Comparison of ENCODE assay signal across 17 mouse cellular contexts in the genomic region with DNA sequence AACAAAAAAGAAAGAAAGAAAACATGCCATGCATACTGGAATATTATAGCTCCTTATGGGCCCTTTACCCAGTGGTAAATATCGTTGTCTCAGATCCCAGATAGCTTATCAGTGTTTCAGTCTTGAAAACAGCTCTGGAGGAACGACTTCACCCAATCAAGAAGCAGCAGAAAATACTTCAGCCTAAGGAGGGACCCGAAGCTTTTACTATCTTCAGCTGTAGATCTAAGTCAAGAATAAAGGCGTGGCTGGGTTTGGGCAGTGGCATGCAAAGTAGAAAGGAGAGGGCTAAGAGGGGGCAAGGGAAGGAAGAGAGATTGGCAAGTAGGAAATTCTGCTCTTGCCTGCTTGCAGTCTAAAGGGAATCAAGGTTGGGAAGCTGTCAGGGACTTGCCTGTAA. TPM values are rescaled to one million over a fixed set of nuclear protein-coding genes. Genes with fewer than 3 reads are reported as not detected.
"Had no signal": no experiment of that assay in that cellular context is flagged by ENCODE, and none has a peak within 500 bp of the region (broad histone marks: within the 10 kb centered on the region; RNA-seq: fewer than 3 reads in every experiment).

No protein-coding gene starts in this region.

- H3K9ac ChIP-seq: lung, embryonic 15.5 days; midbrain, embryonic 13.5 days; neural tube, embryonic 15.5 days had no signal

- H3K4me2 ChIP-seq: midbrain, embryonic 13.5 days had no signal

- H3K4me3 ChIP-seq: lung, embryonic 15.5 days; midbrain, embryonic 13.5 days; neural tube, embryonic 15.5 days had no signal

- DNase-seq: kidney, adult 18-20 months; kidney, postnatal 14 days; lung, postnatal 14 days; right cerebral cortex, adult 18-20 months; right cerebral cortex, postnatal 25 days; thymus, adult 18-20 months; thymus, postnatal 14 days had no signal

- H3K36me3 ChIP-seq: limb, embryonic 10.5 days; lung, embryonic 15.5 days; midbrain, embryonic 13.5 days; neural tube, embryonic 15.5 days had no signal

- H3K27me3 ChIP-seq: midbrain, embryonic 13.5 days; neural tube, embryonic 15.5 days had no signal

- H3K9me3 ChIP-seq: limb, embryonic 10.5 days; lung, embryonic 15.5 days; midbrain, embryonic 13.5 days; neural tube, embryonic 15.5 days had no signal

- H3K27ac ChIP-seq: limb, embryonic 10.5 days; lung, embryonic 15.5 days; midbrain, embryonic 13.5 days; neural tube, embryonic 15.5 days had no signal

RNA-seq across cellular contexts. Expression of a gene that starts 6.9 kb away (rescaled TPM):
- polyA plus RNA-seq: kidney, embryonic 14.5 days; large intestine, adult 2 months; limb, embryonic 10.5 days; lung, embryonic 15.5 days; macrophage; midbrain, embryonic 13.5 days; midbrain, postnatal 0 days; neural tube, embryonic 11.5 days; neural tube, embryonic 15.5 days; small intestine, adult 2 months had no signal

RNA-seq across cellular contexts. Expression of a gene that starts 12.5 kb away (rescaled TPM):
- polyA plus RNA-seq: macrophage had no signal

RNA-seq across cellular contexts. Expression of a gene that starts 13.1 kb away (rescaled TPM):
- polyA plus RNA-seq: macrophage had no signal
